Mouse (Mus musculus) kidney, postnatal 14 days (tissue): ENCODE data around the gene Spag16.
A peak's percentile ranks its signal among the peaks of the same experiment; 100 is the strongest.

Experiments used
- DNase-seq: peaks from one replicate; pipeline ENCODE4 v3.0.0; 2022; ENCODE audit warnings: mixed read lengths

The Spag16 gene

DNA sequence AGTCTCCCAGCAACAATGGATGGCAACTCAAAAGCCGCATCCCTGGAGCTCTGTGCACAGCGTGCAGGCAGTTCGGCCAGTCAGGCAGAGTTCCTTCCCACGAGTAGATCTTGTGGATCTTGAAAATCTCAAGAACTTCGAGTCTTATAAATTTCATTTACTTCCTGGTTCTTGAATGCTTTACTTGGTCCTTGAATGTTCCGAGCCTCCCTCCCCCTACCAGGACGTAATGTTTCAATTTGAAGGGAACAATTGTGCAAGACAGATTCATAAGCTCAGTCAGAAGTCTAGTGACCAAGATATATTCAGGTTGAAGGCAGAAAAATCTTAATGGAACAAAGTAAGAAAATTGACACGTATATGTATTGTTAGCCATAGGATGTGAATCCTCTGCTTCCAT lies 277.9 kb downstream of the Spag16 start:
- DNase-seq, result no peak

DNA sequence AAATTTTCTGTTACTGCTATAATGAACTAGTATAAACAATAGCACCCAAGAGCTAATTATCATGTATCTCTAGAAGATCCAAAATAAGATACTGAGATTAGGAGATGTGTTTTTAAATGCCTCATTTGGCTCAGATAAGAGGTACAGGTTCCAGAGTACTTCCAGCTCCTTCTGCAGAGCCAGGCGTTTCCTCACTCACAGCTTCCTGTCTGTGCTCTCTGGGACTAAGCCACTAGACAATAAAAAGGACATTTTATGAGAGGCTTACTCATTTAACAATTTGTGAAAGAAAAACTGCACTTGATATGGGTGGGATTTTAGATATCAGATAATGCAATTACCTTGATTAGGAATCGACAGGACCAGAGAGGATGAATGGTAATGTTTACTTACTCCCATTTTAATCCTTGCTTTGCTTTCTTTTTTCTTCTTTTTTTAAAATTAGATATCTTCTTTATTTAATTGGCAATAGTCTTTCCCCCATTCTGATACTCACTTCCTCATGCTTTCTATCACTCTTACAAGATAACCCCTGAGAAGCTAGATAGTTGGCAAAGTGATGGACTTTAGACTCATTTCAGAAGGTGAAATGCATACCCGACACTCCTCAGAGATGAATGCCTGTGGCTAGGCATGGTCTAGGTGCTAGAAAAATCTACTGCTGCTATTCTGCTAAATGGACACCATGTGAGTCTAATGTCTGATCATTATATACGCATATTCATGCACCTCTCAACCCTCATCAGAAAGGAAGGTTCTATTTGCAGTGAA lies 289.6 kb downstream of the Spag16 start:
- no peak for DNase-seq

DNA sequence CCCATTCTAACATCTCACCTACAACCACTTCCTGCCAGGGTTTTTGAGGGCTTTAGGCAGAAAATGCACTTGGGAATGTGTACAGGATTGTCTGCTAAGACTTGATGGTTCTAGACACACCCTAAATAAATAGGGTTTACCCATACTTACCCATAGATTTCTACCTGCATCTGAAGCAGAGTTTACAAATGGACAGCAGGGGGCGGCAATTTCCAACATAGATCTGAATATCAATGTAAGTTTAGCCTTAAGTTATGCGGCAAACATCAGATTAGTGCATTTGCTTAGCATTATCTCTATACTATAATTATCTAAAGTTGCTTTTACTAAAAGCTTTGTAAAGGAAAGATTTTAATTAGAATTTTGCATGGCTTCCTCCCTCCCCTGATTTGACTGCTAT lies 301.3 kb downstream of the Spag16 start:
- DNase-seq, result peak; percentile 13

DNA sequence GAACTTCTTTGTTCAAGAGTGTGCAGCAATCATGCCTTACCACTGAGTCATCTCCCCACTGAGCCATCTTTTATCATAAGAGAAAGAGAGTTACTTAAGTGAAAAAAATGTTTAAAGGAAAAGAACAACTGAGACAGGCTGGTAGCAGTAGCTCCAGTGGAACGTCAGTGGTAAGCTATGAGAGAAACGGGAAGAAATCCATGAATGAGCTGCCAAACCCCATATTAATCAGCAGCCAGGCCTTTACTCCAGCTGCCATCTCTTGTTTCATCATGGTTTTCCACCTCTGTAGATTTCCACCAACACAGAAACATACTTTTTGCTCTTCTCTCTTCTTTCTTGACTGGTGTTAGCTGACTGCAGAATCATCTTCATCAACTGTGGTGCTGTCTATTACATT lies 308.8 kb downstream of the Spag16 start:
- DNase-seq, result no peak

DNA sequence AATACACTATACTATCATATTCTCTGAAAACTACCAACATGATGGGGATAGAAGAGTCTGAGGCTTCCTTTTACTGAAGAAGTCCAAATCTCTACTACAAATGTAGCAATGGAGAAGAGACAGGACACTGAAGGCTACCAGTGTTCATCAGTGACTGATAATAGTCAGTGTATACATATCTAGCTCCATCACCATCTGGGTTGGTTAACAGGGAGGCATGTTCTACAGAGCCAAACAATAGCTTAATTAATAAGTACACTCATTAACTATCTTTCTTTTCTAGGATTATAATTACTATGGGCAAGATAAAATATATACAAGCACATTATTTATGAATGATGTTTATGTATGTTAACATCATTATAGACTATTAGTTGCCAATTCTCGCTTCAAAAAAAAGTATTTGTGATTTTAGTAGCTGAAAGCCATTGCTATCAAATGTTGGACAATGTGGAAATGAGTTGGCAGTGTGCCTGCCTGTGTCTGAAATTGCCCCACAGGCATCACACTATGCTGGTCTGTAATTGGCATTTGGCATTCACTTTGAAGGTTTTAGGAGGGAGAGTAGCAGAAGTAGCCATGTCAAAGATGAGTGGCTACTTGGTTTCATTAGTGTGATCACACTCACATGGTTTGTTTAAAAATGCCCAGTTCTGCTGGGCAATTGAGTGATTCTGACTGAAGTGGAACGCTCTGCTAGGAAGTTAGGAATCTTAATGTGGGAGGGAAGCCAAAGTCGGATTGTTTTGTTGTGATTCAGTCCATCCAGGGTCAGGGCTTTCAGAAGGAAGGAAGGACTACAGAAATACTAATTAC lies 338.8 kb downstream of the Spag16 start:
- DNase-seq, result no peak

DNA sequence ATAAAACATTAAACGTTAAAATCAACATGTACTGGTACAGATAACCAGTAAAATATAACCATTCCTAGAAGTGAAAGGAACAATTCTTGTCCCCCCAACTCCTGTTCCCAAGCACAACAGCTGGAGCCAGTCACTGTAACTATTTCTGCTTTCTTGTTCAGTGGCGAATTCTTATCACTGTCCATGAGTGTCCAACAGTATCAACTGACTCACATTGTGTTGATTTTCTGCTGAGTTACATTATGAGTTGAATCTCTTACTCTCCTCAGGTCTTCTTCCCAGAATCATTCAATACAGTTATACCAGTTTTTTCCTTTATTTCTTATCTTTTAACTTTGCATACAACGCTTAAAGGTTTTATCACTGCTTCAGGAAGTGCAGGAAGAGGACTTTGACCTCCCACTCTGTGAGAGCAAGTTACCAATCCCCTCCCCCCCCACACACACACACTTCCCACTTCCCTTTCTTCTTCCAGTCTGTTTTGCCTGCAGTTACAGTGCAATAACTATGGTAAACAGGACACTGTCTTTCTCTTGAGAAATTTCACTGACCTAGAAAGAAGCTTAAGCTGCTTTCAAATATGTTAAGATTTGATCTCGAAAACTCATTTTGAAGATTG lies 353.5 kb downstream of the Spag16 start:
- no peak for DNase-seq

DNA sequence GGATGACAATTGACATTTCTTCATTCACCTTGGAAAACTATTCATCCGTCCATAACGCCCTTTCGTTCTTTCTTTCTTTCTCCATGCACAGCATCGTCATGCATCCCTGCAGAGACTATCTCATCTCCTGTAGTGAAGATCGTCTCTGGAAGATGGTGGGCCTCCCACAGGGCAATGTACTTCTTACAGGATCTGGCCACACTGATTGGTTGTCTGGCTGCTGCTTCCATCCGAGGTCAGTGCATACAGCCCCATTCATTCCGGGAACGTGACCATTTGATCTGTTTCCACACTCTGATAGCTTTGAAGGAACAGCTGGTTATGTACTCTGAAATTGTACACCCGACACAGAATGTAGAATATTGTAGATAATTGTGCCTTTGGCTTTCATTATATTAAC lies 438.0 kb downstream of the Spag16 start:
- no peak for DNase-seq

DNA sequence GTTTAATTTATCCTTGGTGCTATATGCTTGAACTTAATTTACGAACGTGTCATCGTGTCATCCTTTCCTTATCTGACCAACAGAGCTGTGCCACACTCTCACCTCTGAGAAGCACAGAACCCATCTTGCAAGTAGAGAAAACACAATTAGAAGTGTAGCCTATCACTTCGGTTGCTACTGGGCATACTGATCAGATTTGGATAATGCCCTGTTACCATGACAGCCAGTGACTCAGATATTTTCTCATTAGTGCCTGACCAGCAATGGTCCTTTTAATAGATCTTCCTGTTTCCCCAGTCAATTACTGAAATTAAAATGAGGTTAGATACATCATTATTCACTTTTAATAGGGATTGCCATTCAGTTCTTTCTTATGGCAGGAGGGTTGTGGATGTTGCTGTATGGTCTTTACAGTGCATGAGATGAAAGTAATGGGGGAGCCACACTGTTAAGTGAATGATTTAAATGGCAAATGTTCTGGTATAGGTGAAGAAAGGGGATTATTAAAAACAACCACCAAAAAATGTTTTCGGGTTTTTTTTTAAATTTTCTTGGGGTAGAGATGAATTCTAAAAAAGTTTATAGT lies 439.2 kb downstream of the Spag16 start:
- DNase-seq, result no peak

DNA sequence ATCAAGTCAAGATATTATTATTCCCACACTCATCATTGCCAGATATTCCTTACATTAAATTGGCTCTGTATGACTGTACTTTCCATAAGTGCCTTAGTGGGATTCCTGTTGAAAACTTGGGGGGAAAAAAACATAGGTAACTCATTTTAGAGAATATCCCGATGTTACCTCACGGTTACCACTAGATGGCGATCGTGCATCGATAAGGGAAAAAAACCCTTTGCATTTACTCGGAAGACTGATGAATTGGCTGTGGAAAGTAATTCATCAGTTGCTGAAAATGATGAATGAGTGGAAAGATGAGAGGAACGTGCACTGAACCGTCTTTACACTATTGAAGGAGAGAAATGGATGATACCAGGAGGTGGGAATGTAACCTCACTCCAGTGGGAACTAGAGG lies 443.4 kb downstream of the Spag16 start:
- no peak for DNase-seq

DNA sequence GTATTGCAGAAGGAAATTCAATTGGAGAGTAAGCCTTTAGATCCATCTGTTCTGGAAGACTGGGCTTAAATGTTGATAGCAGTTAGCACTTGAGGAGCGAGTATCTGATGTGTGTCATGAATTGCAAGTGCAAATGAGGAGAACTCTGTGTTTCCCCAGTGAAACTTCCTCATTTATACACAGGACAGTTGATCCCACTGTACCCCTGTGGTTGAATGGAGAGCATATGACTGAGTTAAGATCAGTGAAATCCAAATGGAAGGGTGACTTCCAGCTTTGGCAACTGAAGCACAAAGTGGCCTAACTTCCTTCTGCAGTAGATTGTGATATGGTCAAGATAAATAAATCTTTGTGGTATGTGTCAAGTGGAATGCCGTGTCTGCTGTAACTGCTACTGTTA lies 446.0 kb downstream of the Spag16 start:
- DNase-seq, result no peak

DNA sequence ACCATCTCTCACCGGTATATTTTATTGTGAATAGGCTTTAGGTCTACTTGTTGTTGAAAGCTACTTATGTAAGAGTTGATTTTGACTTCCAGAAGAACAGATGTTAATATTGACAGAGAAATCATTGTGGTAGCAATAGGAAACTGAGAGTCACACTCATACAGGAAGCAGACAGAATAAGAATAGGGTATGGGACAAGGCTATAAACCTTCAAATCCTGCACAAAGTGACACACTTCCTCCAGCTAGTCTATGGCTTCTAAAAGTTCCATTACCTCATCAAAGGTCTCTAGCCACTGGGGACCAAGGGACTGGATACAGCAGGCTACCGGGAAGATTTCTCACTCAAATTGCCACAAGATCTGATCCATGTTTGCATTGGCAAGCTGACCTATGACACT lies 452.5 kb downstream of the Spag16 start:
- DNase-seq, result no peak

DNA sequence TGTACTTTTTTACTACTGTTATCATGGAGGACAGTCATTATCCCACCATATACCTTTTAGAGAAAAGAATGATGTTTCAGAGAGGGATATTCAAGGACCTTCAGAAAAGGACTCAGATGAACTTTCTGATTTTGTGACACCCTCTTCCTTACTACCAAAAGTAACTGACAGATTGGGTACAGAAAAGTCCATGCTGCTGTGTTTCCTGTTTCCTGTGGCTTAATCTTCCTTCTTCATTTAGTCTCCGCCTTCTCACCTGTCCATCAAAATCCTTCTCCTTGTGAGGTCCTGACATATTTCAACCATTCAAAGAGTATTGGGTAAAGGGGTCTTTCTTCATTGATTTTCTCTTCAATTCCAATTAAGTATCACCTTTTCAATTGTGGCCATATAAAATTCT lies 456.6 kb downstream of the Spag16 start:
- no peak for DNase-seq

DNA sequence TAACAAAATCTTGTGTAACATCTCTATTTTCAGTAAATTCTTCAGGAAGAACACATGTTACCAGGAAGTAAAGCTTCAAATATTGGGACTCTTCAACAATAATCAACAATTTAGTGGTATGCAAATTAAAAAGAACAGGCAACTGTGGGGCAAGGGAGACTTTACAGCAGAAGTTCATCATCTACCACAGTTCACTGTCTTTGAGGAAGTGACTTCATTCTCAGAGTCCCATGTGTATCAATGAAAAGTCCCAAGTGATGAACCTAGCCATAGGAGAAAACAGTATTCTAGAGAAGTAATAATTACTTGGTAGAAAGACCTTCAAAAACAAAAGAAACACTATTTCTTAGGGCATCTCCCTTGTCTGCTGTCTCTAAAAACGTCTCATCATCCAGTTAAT lies 457.4 kb downstream of the Spag16 start:
- DNase-seq, result no peak

DNA sequence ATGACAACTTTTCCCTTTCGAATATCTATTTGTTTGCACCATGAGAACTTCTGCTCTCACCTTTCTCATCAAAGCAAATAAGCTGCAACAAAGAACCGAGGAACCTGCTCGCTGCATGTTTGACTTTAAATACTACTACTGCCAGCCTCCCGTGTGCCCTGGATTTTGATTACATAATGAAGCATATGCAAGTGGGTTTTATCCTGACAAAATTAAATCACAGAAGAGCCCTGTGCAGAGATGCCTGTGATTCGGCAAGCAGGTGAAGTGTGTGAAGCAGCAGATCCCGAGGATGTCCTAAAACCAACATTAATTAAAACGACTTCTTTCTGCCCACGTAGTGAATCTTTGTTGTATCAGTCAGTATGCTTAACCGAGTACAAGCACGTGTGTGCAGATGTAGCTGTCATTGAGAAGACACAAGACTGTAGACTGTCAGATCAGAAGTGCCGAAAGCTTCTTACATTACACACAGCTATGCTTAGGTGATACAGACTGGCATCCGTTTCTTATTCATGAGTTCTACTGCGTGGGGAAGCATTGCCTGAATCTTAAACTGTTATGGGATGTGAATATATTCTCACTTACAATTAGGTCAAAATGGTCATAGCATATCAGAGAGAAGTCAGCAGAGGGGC lies 489.5 kb downstream of the Spag16 start:
- DNase-seq, result no peak

DNA sequence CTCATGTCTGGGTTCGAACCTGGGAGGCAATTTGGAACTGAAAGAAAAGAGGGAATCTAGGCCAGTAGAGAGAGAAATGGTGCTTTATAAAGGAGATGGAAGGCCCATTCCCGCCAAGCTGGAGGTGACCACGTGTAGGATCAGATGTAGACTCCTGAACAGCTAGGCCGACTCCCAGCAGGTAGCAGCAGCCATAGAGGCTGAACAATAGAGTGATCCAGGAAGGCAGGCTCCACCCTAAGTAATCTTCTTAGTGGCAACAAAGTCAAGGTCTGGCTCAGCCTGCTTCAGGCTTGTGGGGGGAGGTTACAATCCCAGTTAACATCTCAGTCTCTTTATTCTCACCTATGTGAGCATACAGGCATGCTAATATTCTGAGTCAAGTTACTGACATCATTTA lies 494.2 kb downstream of the Spag16 start:
- no peak for DNase-seq

DNA sequence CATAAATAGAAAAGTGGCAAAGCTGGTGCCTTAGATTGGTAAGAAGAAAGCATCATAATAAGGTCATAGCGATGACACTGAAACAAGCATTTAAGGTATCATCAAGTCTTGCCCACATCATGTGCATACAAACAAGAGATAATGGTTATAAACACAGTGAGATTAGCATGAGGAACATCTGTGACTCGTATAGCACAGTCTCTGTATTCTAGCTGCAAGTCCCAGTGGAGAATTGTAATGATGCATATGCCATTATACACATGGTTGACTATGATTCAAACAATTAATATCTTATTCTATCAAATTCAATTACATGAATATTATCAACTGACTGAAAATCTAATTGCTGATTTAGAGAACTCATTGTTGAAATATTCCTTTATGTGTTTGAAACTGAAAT lies 519.4 kb downstream of the Spag16 start:
- DNase-seq, result no peak

DNA sequence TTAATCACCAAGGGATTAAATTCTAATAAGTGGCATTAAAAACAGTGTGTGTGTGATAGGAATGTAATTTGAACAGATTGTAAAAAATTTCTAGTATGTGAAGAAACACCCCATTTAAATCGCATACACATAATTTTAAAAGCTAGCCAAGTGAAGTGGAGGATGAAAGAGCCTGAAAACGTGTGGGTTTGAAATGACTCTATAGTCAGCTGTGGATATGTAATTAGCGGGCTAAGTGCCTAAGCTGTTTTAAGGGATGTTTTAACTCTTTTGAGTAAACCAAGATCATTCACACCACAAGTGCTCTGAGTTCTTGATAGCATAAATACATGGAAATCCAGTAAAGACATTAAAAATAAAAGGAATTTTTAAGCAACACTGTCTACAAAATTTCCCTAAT lies 524.6 kb downstream of the Spag16 start:
- no peak for DNase-seq

DNA sequence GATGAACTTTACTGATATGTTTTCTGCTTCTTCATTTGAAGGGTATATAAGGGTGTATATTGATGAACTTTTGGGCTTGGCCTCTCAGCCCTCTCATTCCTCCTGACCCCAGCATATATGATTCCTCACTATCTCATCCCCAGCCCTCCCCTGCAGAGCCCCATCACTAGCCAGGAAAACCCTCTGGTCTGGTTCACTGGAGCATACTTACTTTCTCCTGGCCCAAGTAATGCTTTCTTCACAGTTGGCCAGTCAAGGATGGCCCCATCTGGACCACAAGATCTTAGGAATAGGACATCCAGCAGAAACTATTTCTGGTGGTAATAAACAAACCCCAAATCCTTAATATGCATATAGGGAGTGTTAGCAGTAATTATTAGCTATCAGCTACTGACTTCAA lies 527.2 kb downstream of the Spag16 start:
- DNase-seq, result no peak

DNA sequence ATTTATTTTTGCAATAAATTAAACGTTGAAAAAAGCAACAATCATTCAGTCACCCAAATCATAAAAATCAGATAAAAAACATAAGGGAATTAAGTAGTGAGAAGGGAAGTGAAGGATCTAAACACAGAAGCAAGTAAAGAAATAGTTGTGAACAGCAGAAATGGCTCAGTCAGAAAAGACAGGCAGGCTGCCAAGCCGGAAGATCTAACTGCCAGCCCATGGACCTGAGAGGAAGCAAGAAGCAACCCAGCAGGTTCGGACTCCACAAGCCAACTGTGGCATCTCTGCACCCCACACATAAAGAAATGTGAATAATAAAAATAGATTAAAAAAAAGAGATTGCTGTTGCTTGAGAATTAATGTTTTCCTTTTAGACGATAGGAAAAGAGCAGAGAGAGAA lies 545.0 kb downstream of the Spag16 start:
- no peak for DNase-seq

DNA sequence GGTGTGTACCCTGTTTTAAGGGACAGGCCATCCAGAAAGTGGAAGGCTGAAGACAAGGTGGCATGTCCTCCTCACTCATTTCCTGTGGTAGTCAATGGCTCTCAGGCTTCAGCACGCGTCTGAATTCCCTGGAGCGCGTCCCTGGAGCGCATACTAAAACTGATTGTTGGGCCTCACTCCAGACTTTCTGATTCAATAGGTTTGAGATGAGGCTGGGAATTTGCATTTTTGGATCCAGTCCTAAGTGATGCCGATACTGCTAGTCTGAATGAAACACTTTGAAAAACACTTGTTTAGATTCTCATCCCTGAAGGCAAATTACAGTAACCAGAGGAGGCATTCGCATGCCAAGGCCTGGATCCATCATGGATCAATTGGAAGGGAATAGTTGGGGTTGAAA lies 553.3 kb downstream of the Spag16 start:
- DNase-seq, result no peak

DNA sequence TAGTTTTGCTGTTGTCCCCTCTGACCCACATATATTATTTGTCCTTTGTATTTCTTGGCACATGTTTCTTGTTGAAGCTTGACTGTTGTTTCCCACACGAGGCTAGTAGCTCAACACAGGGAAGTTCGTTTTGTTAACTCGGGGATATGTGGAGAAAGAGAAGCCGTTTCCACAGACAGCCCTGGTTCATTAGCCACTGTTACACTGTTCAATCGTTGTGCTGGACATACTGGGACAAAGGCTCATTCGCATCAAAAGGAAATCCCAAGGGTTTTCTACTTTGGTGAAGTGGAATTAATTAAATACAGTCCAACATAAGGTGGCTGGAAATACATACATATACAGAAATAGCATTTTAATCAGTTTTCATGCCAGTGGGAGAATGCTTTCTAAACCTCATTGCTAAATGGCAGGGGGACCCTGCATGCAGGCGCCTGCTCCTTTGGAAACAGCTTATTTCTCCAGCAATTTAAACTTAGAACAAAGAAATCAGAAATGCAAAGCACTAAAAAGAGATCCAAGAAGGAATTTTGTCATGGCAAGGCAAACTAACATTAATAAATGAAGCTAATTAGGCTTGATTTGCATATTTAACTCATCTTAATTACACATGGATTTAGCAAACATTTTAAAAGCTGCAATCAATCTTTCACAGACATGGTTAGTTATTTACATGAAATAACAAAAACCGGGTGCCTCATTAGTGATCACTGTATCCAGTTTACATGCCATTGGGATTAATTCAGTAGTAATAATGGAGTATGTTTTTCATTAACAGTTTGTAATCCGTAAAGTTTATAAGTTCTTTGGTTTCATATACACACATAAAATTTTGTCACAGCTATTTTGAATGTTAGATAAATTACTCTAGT lies 615.7 kb downstream of the Spag16 start:
- DNase-seq, result no peak

DNA sequence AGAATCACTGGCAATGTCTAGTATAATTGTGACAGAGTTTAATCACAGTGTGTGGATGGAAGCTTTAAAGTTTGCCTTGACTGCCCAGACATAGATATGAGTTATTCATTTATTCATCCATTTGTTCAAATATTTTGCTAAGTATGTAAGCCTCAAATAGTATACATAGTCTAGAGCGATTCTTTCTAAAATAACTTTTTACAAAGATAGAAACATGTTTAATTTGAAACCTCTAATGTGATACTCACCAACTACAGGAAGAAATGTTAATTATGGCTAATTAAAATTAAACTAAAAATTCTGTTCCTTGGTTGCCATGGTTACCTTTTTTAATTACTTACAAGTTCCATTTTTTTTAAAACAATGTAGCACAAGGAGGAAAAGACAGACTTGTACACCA lies 653.1 kb downstream of the Spag16 start:
- no peak for DNase-seq
